Mouse (Mus musculus) B cell, adult 2 months (primary cell): Measurements from ENCODE around the gene Gnb5.

Experiments
- DNase-seq, 2 experiments: peaks; one replicate each; pipeline ENCODE4 v3.0.0; 2022

Gene Gnb5

GRCm38 (mm10) chr9:75306126-75306898, at the start of gene Gnb5:
Gene Gnb5 (plus strand): TSS chr9:75306288.
- no peak for DNase-seq

GRCm38 (mm10) chr9:75258792-75259191, 47.3 kb upstream of the Gnb5 start:
- no peak for DNase-seq

- peak in 1 of 2 experiments; percentile 21 for DNase-seq
These were observed 46.4 kb upstream of the Gnb5 start for GRCm38 (mm10) chr9:75259656-75260055.

- no peak for DNase-seq
These were observed 44.7 kb upstream of the Gnb5 start for GRCm38 (mm10) chr9:75261332-75261872.

GRCm38 (mm10) chr9:75262235-75262826, 43.8 kb upstream of the Gnb5 start:
- peak; percentile 29 to 31 for DNase-seq

- no peak for DNase-seq
These were observed 41.9 kb upstream of the Gnb5 start for GRCm38 (mm10) chr9:75264008-75264718.

GRCm38 (mm10) chr9:75267147-75267546, 38.9 kb upstream of the Gnb5 start:
- DNase-seq, result no peak

GRCm38 (mm10) chr9:75270382-75270781, 35.7 kb upstream of the Gnb5 start:
- no peak for DNase-seq

- no peak for DNase-seq
These were observed 34.5 kb upstream of the Gnb5 start for GRCm38 (mm10) chr9:75271539-75271938.

GRCm38 (mm10) chr9:75273646-75274045, 32.4 kb upstream of the Gnb5 start:
- DNase-seq, result no peak

- DNase-seq, result no peak
These were observed 31.6 kb upstream of the Gnb5 start for GRCm38 (mm10) chr9:75274486-75274885.

- DNase-seq, result no peak
These were observed 31.0 kb upstream of the Gnb5 start for GRCm38 (mm10) chr9:75275051-75275450.

GRCm38 (mm10) chr9:75280814-75281213, 25.3 kb upstream of the Gnb5 start:
- DNase-seq, result peak; percentile 66 to 72

GRCm38 (mm10) chr9:75282179-75282578, 23.9 kb upstream of the Gnb5 start:
- peak; percentile 12 to 16 for DNase-seq

GRCm38 (mm10) chr9:75282830-75283229, 23.3 kb upstream of the Gnb5 start:
- DNase-seq, result peak; percentile 54 to 66

- DNase-seq, result no peak
These were observed 22.5 kb upstream of the Gnb5 start for GRCm38 (mm10) chr9:75283636-75284035.

- DNase-seq, result no peak
These were observed 20.7 kb upstream of the Gnb5 start for GRCm38 (mm10) chr9:75285363-75285762.

- DNase-seq, result no peak
These were observed 18.5 kb upstream of the Gnb5 start for GRCm38 (mm10) chr9:75287636-75288035.

- peak; percentile 9 to 12 for DNase-seq
These were observed 16.5 kb upstream of the Gnb5 start for GRCm38 (mm10) chr9:75289545-75289944.

GRCm38 (mm10) chr9:75299342-75299741, 6.7 kb upstream of the Gnb5 start:
- peak; percentile 10 to 24 for DNase-seq

- no peak for DNase-seq
These were observed 3.1 kb upstream of the Gnb5 start for GRCm38 (mm10) chr9:75303033-75303432.

GRCm38 (mm10) chr9:75303701-75304261, 2.3 kb upstream of the Gnb5 start:
- peak in 1 of 2 experiments; percentile 4 for DNase-seq

- DNase-seq, result no peak
These were observed 1.8 kb upstream of the Gnb5 start for GRCm38 (mm10) chr9:75304286-75304685.
